Mouse (Mus musculus) hindbrain, embryonic 10.5 days (tissue): Measurements from ENCODE around the gene Olfr1364. TPM values are rescaled to one million over a fixed set of nuclear protein-coding genes. Genes with fewer than 3 reads are reported as not detected.
A peak's percentile ranks its signal among the peaks of the same experiment; 100 is the strongest.

ENCODE experiments used
- DNase-seq: peaks from one replicate; pipeline ENCODE4 v3.0.0-alpha.2; 2017; ENCODE audit warnings: low spot score
- H3K27ac ChIP-seq: fragments of 300-500 bp; sonication (generic); 2 replicates; pipeline ENCODE4 v1.5.1; 2016; ENCODE audit warnings: mild to moderate bottlenecking, moderate library complexity
- H3K27me3 ChIP-seq: fragments of 300-500 bp; sonication (generic); 2 replicates; pipeline ENCODE4 v1.6.1; 2016; ENCODE audit warnings: mild to moderate bottlenecking; ENCODE audit not compliant: poor library complexity, insufficient read depth, severe bottlenecking
- H3K36me3 ChIP-seq: fragments of 300-500 bp; sonication (generic); 2 replicates; pipeline ENCODE4 v1.6.1; 2016; ENCODE audit warnings: mild to moderate bottlenecking, moderate library complexity
- H3K4me1 ChIP-seq: fragments of 300-500 bp; sonication (generic); replicated peaks from 2 replicates; pipeline ENCODE4 v1.6.1; 2016; ENCODE audit warnings: mild to moderate bottlenecking
- H3K4me3 ChIP-seq: fragments of 300-500 bp; sonication (generic); 2 replicates; pipeline ENCODE4 v1.5.1; 2016; ENCODE audit warnings: mild to moderate bottlenecking, moderate library complexity
- H3K9me3 ChIP-seq: fragments of 300-500 bp; sonication (generic); 2 replicates; pipeline ENCODE4 v1.6.1; 2016; ENCODE audit warnings: mild to moderate bottlenecking, moderate library complexity
- WGBS: fragments of 180-500 bp; shearing (Covaris S2); methylation state at CpG from one replicate; pipeline ENCODE4 v1.1.7; 2016; 5-methylcytosine and 5-hydroxymethylcytosine counted together
- polyA plus RNA-seq: library from polyadenylated mRNA; unstranded; fragments of >200 nt; fragmentation: Nextera tagmentation; extraction: Ambion mirVana; gene quantifications from 2 replicates; pipeline ENCODE4 v1.2.1, GENCODE M21; 2016

Gene Olfr1364
- not detected in 2 replicates for polyA plus RNA-seq

DNA sequence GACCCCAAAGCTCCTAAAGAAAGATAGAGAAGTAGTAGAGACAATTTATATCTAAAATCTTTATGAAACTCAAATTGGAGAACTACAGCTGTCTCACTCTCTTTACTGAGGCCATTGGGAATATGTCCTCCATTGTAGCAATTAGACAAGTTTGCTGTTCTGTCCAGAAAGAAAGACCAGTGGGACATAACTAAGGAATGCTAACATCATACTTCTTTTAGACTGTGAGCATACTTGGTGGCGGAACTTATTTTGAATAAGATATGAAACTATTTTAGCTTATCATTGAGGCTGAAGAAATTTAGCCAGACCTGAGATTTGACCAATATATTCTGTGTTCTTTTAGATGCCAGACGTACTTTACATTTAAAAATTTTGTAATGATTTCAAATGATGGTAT, at the start of gene Olfr1364:
Olfr1364 (minus strand) TSS at position 101 of the 400 bp plus-strand sequence.
- no peaks in the 10 kb centered on the region for H3K4me1 ChIP-seq
- no peak for DNase-seq
- 88% methylated on average over 2 of the region's 2 CpGs for WGBS
- no peaks in the 10 kb centered on the region for H3K27me3 ChIP-seq
- no peaks in the 10 kb centered on the region for H3K9me3 ChIP-seq
- no peak within 1 kb of the TSS for H3K27ac ChIP-seq
- H3K4me3 ChIP-seq, result no peak within 1 kb of the TSS
- H3K36me3 ChIP-seq, result no peaks in the 10 kb centered on the region

DNA sequence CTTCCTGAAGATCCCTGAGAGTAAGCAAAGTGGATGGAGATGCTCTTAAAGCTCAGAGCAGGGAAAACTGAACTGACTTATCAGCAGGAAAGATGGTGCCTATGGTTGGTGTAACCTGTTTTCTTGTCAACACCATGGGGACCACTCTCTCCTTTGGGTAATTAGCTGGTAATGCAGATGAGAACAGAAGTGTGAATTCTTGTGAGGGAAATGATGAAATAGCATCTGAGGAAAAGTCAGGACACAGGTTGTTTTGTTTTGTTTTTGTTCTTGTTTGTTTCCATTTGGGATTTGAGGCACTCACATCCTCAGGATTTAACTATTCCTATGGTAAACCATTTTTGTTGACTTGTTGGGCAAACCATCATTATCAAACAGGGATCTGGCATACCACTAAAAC, 32.4 kb upstream of the Olfr1364 start, which contains the start of gene Olfr1362:
Olfr1362 (minus strand) TSS at position 101 of the 400 bp plus-strand sequence.
- H3K4me3 ChIP-seq, result no peak within 1 kb of the TSS
- no peaks in the 10 kb centered on the region for H3K4me1 ChIP-seq
- no peaks in the 10 kb centered on the region for H3K27me3 ChIP-seq
- no peaks in the 10 kb centered on the region for H3K36me3 ChIP-seq
- H3K27ac ChIP-seq, result no peak within 1 kb of the TSS
- H3K9me3 ChIP-seq, result no peaks in the 10 kb centered on the region
- DNase-seq, result no peak

DNA sequence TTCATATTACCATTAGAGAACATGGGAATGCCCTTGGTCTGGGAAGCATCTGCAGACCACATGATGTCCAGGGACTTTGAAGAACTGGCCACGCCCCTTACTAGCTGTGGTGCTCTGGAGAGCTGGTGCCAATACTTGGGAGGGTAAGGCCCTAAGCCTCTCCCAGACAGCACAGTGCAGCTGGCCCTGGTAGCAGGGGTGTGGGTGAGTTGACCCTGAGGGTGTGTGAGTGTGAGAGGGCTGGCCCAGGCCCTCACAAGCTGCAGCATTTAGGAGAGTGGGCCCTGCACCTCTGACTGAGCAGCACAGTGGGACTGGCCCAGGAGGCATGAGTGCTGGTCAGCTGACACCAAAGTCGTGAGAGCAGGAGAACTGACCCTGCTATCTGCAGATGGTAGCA, 10.1 kb upstream of the Olfr1364 start:
- Histone ChIP-seq H3K36me3 (no peaks in the 10 kb centered on the region), H3K27me3 (no peaks in the 10 kb centered on the region), H3K4me1 (no peaks in the 10 kb centered on the region), H3K9me3 (0 out of 2 replicates have a peak, but pooled peaks cover 5% of the 10 kb centered on the region), H3K4me3 (no peak overlapping the region), H3K27ac (no peak overlapping the region)
- WGBS, result 70% methylated on average over 2 of the region's 2 CpGs
- DNase-seq, result no peak

DNA sequence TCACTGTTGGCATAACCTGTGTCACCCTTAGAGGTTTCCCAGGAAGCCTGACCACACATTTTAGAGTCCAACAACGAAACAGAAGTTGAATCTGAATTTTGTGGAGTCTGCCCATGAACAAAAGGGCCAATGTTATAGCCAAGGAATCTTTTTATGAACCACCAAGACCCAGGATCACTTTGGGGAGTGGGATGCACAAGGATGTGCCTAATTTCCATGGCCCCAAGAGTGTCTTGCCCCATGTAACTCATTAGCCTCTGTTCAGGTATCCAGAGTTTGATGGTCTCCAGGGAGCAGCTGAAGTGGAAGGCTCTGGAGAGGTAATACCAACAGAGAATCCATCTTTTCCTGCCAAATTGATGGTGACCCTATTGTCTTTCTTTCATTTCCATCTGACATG, 21.8 kb downstream of the Olfr1364 start, which contains the start of gene Olfr1535:
Olfr1535 (minus strand) TSS at position 101 of the 400 bp plus-strand sequence.
- H3K36me3 ChIP-seq, result no peaks in the 10 kb centered on the region
- H3K4me3 ChIP-seq, result no peak within 1 kb of the TSS
- DNase-seq, result no peak
- 59% methylated on average over 1 of the region's 1 CpGs for WGBS
- no peaks in the 10 kb centered on the region for H3K4me1 ChIP-seq
- no peak within 1 kb of the TSS for H3K27ac ChIP-seq
- H3K9me3 ChIP-seq, result no peaks in the 10 kb centered on the region
- no peaks in the 10 kb centered on the region for H3K27me3 ChIP-seq

DNA sequence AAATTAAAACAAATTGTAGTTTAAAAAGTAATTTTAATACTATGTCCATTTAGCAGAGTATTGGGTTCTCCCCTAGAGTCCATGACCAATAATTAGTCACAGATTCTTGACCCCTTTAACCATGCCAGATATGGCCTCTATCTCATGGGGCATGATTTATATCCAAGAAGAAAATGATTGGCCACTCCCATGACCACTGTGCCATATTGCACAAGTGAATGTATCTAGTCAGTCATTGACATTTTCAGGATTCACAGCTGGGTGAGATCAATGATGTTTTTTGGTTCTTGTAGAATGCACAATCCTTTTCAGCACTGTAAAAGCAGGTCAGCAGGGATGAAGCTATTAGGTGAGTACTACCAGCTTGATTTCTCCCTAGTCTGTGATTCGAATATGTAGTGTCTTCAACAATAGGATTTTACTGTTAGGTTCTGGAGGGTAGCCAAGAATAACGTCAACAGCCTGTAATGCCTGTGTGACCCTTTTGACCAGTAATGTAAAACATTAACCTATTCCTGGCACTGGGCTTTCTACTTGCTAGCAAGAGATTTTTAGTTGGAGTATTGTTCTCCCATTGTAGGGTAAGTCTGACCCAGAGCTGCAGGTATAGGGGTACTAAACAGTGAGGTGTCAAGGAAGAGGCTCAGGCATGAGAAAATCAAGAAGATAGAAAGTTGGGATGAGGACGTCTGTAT, 31.0 kb downstream of the Olfr1364 start:
- Histone ChIP-seq H3K4me1 (no peaks in the 10 kb centered on the region), H3K4me3 (no peak overlapping the region), H3K27ac (no peak overlapping the region), H3K9me3 (no peaks in the 10 kb centered on the region), H3K36me3 (no peaks in the 10 kb centered on the region), H3K27me3 (no peaks in the 10 kb centered on the region)
- WGBS, result 68% methylated on average over 3 of the region's 3 CpGs
- DNase-seq, result no peak

DNA sequence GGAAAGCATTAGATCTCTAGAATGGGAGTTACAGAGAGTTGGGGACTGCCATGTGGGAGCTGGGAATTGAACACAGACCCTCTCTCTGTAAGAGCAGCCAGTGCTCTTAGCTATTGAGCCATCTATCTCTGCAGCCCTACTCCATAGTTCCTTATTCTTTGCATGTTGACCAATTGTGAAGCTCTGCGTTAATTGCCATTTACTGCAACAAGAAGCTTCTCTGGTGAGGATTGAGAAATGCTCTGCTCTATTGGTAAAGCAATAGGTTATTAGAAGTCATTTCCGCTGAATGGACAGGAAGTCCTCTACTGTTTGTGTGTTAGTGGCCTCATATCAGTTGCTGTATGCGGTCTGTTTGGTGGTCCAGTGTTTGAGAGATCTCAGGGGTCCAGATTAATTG, 32.1 kb downstream of the Olfr1364 start:
- DNase-seq, result no peak
- 90% methylated on average over 3 of the region's 3 CpGs for WGBS

DNA sequence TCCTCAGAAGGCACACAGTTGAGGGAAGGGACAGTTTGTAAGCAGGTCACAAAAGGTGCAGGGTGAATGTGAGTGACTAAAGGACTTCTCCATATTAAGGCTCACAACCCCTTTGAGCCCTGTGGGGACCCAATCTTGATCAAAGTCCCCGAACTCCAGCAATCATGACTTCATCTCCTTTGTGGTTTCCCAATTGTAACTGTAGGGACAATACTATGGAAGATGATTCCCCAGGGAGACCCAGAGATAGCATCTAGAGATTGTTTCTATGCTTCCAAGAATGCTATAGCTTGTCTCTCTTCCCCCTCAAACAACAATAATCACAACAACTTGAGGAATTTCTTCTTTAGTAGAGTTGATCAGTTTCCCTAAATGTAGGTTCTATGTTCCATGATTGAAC, 38.9 kb downstream of the Olfr1364 start, which contains the start of gene Olfr1366:
Olfr1366 (minus strand) TSS at position 101 of the 400 bp plus-strand sequence.
- Histone ChIP-seq H3K27ac (no peak within 1 kb of the TSS), H3K9me3 (no peaks in the 10 kb centered on the region), H3K4me1 (no peaks in the 10 kb centered on the region), H3K4me3 (no peak within 1 kb of the TSS), H3K36me3 (no peaks in the 10 kb centered on the region), H3K27me3 (no peaks in the 10 kb centered on the region)
- WGBS, result 73% methylated on average over 1 of the region's 1 CpGs
- no peak for DNase-seq

More for the DNA sequence above, 32.1 kb downstream of the Olfr1364 start:
- Histone ChIP-seq H3K27ac (no peak overlapping the region), H3K9me3 (no peaks in the 10 kb centered on the region), H3K36me3 (no peaks in the 10 kb centered on the region), H3K27me3 (no peaks in the 10 kb centered on the region), H3K4me3 (no peak overlapping the region), H3K4me1 (no peaks in the 10 kb centered on the region)

- H3K9me3 ChIP-seq, result no peaks in the 10 kb centered on the region
- H3K36me3 ChIP-seq, result peaks cover 12% of the 10 kb centered on the region
- H3K4me3 ChIP-seq, result peak within 1 kb of the TSS; percentile 88
- DNase-seq, result peak; percentile 92
- under 1% methylated on average over 39 of the region's 39 CpGs for WGBS
- H3K4me1 ChIP-seq, result peaks cover 9% of the 10 kb centered on the region
- H3K27me3 ChIP-seq, result no peaks in the 10 kb centered on the region
- H3K27ac ChIP-seq, result peak within 1 kb of the TSS; percentile 100
These were observed 50.8 kb downstream of the Olfr1364 start, which contains the start of gene Zkscan8 for GRCm38 (mm10) chr13:21530781-21531201. Gene Zkscan8, minus strand, starts transcription at chr13:21531120.

GRCm38 (mm10) chr13:21530136-21530535, 51.4 kb downstream of the Olfr1364 start:
- DNase-seq, result no peak
- 58% methylated on average over 7 of the region's 7 CpGs for WGBS
- H3K9me3 ChIP-seq, result no peaks in the 10 kb centered on the region
- H3K27me3 ChIP-seq, result no peaks in the 10 kb centered on the region
- H3K4me3 ChIP-seq, result peak overlapping the region; percentile 88
- no peak overlapping the region; the same call in 1 of the 2 replicates for H3K27ac ChIP-seq
- H3K36me3 ChIP-seq, result peaks cover 18% of the 10 kb centered on the region
- H3K4me1 ChIP-seq, result peaks cover 9% of the 10 kb centered on the region

Other genes starting within 250 kb of the Olfr1364 start
- not detected in 2 replicates for gene Olfr1367, start 234.8 kb downstream of the Olfr1364 start, polyA plus RNA-seq
- gene Zscan12, start 218.9 kb downstream of the Olfr1364 start, polyA plus RNA-seq, result 16.9 and 20.2 TPM in 2 replicates
- gene Zkscan3, start 179.0 kb downstream of the Olfr1364 start, polyA plus RNA-seq, result 76.8 and 87.6 TPM in 2 replicates
- gene Pgbd1, start 140.7 kb downstream of the Olfr1364 start, polyA plus RNA-seq, result 4.3 and 5.5 TPM in 2 replicates
- 20.6 and 23.6 TPM in 2 replicates for gene Zscan26, start 128.0 kb downstream of the Olfr1364 start, polyA plus RNA-seq
- gene Nkapl, start 113.2 kb downstream of the Olfr1364 start, polyA plus RNA-seq, result 2.0 and 2.5 TPM in 2 replicates
- 4.2 and 4.4 TPM in 2 replicates for gene Zkscan4, start 102.9 kb downstream of the Olfr1364 start, polyA plus RNA-seq
- gene Gm10065, start 102.3 kb downstream of the Olfr1364 start, polyA plus RNA-seq, result 1.7 TPM in 1 of 2 replicates, not detected in the other
- 0.16 and 0.39 TPM in 2 replicates for gene AK157302, start 86.5 kb downstream of the Olfr1364 start, polyA plus RNA-seq
- 5.3 and 6.4 TPM in 2 replicates for gene Gm11273, start 80.3 kb downstream of the Olfr1364 start, polyA plus RNA-seq
- 5.0 and 6.7 TPM in 2 replicates for gene Zkscan8, start 50.6 kb downstream of the Olfr1364 start, polyA plus RNA-seq
- gene Olfr1366, start 39.0 kb downstream of the Olfr1364 start, polyA plus RNA-seq, result 0.29 TPM in 1 of 2 replicates, not detected in the other
- not detected in 2 replicates for gene Olfr1535, start 21.9 kb downstream of the Olfr1364 start, polyA plus RNA-seq
- not detected in 2 replicates for gene Olfr1362, start 32.3 kb upstream of the Olfr1364 start, polyA plus RNA-seq
- not detected in 2 replicates for gene Olfr11, start 60.8 kb upstream of the Olfr1364 start, polyA plus RNA-seq
- gene Olfr1361, start 81.6 kb upstream of the Olfr1364 start, polyA plus RNA-seq, result not detected in 2 replicates
- gene Olfr1360, start 95.6 kb upstream of the Olfr1364 start, polyA plus RNA-seq, result not detected in 2 replicates
- gene Olfr1359, start 116.4 kb upstream of the Olfr1364 start, polyA plus RNA-seq, result not detected in 2 replicates
- 2.2 TPM in 1 of 2 replicates, not detected in the other for gene Hist1h2bl, start 134.4 kb upstream of the Olfr1364 start, polyA plus RNA-seq
- 16.6 and 22.9 TPM in 2 replicates for gene Hist1h2ai, start 134.7 kb upstream of the Olfr1364 start, polyA plus RNA-seq
- gene Hist1h3h, start 135.9 kb upstream of the Olfr1364 start, polyA plus RNA-seq, result 12.7 and 15.7 TPM in 2 replicates
- gene Hist1h2bm, start 140.3 kb upstream of the Olfr1364 start, polyA plus RNA-seq, result 5.2 and 6.1 TPM in 2 replicates
- gene Hist1h4j, start 153.3 kb upstream of the Olfr1364 start, polyA plus RNA-seq, result 0.58 and 0.85 TPM in 2 replicates
- 2.8 and 4.2 TPM in 2 replicates for gene Hist1h4k, start 168.7 kb upstream of the Olfr1364 start, polyA plus RNA-seq
- gene Hist1h2ak, start 172.1 kb upstream of the Olfr1364 start, polyA plus RNA-seq, result 14.0 and 21.0 TPM in 2 replicates
- 1.0 and 3.4 TPM in 2 replicates for gene Hist1h2bn, start 172.4 kb upstream of the Olfr1364 start, polyA plus RNA-seq
- gene Hist1h1b, start 198.9 kb upstream of the Olfr1364 start, polyA plus RNA-seq, result 39.0 and 41.1 TPM in 2 replicates
- 112 and 120 TPM in 2 replicates for gene Hist1h3i, start 201.6 kb upstream of the Olfr1364 start, polyA plus RNA-seq
- 9.9 and 11.4 TPM in 2 replicates for gene Hist1h2an, start 205.5 kb upstream of the Olfr1364 start, polyA plus RNA-seq
- gene Hist1h2bp, start 205.7 kb upstream of the Olfr1364 start, polyA plus RNA-seq, result 2.4 and 3.3 TPM in 2 replicates
- gene Hist1h2bq, start 228.4 kb upstream of the Olfr1364 start, polyA plus RNA-seq, result 18.9 and 20.9 TPM in 2 replicates
- 2.3 TPM in 1 of 2 replicates, not detected in the other for gene Hist1h2ao, start 228.7 kb upstream of the Olfr1364 start, polyA plus RNA-seq
- not detected in 2 replicates for gene Hist1h4m, start 230.0 kb upstream of the Olfr1364 start, polyA plus RNA-seq